Mouse (Mus musculus) megakaryocyte, embryonic 14.5 days (primary cell): ENCODE data around the gene Prdm15.

Source experiments
- FLI1 ChIP-seq: IDR thresholded peaks from 2 replicates; pipeline ENCODE4 v1.6.1; 2012; ENCODE audit warnings: low read length, inconsistent platforms, mixed read lengths
- GATA1 ChIP-seq: IDR thresholded peaks from 3 replicates; pipeline ENCODE4 v1.6.1; 2012; ENCODE audit warnings: mixed read lengths, low read length, inconsistent platforms, borderline replicate concordance

DNA sequence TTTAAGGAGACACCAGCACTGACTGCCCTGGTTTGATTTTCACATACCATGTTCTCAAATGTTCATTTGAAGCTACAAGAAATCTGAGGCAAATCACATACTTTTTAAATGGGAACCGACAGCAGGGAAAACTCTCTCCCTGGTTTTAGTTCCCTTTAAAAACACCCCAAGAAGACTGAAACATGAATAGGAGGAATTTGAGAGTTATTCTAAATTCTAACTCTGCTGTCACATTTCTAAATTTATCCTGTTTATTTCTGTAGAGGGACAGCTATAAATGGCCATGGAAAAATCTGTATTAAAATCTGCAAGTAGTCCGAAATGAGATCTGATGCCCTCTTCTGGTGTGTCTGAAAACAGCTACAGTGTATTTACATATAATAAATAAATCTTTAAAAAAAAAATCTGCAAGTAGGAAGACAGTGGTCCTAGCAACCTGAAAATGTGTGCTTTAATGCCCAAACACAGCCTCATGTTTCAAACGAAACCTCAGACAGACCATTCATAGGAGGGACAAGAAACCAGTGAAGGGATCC is 12.3 kb upstream of the Prdm15 start:
- TF ChIP-seq GATA1 (no peak), FLI1 (no peak)
